Mouse (Mus musculus): ENCODE measurements around the gene Hes2. TPM values are rescaled to one million over a fixed set of nuclear protein-coding genes. Genes with fewer than 3 reads are reported as not detected.

Hes2 gene
- polyA plus RNA-seq, 1 experiment from 2014 or later, result 0.61 TPM

DNA sequence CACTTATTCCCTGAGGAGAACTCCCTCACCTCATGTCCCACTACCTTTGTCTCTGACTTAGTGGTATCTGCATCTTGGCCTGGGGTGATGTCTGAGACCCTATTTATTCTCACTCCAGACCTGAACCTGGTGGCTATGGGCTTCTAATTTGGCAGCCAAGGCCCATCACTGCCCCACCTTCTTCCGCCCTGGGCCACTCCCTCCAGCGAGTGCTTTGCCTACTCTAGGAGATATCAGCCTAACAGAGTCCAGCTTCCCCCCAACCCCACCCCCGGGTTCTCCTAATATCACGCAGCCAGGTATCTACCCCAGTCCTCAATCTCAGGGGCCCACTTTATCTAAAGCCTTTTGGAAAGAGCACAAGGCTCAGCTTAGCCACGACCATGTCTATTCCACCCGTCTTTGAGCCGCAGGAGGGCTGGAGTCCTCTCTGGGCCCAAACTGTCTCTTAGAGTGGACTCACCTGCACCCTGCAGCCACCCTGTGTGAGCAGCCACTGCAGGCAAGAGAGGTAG, 7.2 kb upstream of the Hes2 start:
- peaks cover 65% of the 10 kb centered on the region for H3K27me3 ChIP-seq
- WGBS, result 21% methylated on average over 7 of the region's 7 CpGs

DNA sequence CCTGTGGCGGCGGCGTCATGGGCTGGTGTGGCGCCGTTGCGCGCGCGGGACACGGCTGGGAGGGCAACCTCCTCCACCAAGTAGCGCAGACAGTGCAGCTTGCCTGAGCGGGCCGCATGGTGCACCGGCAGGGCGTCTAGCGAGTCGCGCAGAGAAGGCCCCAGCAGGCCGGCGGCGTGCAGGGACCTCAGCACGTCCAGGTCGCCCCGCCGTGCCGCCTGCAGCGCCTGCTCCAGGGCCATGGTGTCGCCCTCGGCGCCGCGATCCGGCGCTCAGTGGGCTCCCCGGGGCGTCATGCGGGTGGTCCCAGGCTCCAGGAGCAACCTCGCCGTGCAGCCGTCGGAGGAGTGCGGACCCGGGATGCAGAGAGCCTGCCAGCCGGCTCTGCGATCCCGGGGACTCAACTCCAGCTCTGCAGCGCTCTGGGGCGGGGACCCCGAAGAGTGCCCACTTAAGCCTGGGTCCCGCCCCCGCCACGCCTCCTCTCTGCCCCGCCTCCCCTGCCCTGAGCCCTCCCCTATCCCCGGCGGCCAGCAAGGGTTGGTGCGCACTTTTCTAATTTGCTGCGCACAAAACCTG, 6.6 kb upstream of the Hes2 start, which contains the start of gene Espn:
Espn (minus strand) TSS at position 406 of the 579 bp plus-strand sequence.
- Histone ChIP-seq H3K27ac (no peak within 1 kb of the TSS), H3K9ac (peak within 1 kb of the TSS; percentile 35; the same call in 1 of the 2 replicates), H3K36me3 (no peaks in the 10 kb centered on the region), H3K9me3 (no peaks in the 10 kb centered on the region), H3K27me3 (peaks cover 67% of the 10 kb centered on the region), H3K4me2 (peak within 1 kb of the TSS; percentile 80), H3K4me1 (peaks cover 5% of the 10 kb centered on the region; the same call in 1 of the 2 replicates), H3K4me3 (peak within 1 kb of the TSS; percentile 40)
- ATAC-seq (ENCODE audit: borderline replicate concordance, extremely low read depth, low FRiP score, low TSS enrichment), result peak; percentile 87
- WGBS, result 2% methylated on average over 50 of the region's 57 CpGs

More for the DNA sequence above, 7.2 kb upstream of the Hes2 start:
- H3K4me1 ChIP-seq, result peaks cover 5% of the 10 kb centered on the region; the same call in 1 of the 2 replicates
- H3K9me3 ChIP-seq, result no peaks in the 10 kb centered on the region
- H3K27ac ChIP-seq, result no peak overlapping the region
- H3K4me3 ChIP-seq, result peak overlapping the region; percentile 40
- peak overlapping the region; percentile 35; the same call in 1 of the 2 replicates for H3K9ac ChIP-seq
- ATAC-seq (ENCODE audit: borderline replicate concordance, extremely low read depth, low FRiP score, low TSS enrichment), result no peak
- no peaks in the 10 kb centered on the region for H3K36me3 ChIP-seq
- peak overlapping the region; percentile 80 for H3K4me2 ChIP-seq

DNA sequence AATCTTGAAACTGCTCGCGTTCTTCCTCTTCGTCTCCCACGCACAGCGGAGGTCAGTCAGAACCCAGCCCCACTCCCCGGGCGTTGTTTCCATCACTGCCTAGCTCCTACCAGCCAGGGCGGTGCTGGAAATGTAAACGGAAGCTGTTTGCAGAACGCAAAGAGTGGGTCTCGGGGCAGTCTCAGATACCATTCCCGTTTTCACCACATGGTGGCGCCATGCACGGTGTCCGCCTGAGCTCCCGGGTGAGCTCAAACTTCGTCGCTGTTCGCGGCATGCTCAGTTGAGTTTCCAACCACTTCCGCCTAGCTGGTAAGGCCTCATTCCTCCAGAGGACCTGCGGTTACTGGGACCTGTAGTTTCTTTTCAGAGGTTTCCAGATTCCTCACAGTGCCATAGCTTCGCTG, 4.9 kb upstream of the Hes2 start:
- H3K36me3 ChIP-seq, result no peaks in the 10 kb centered on the region
- peak overlapping the region; percentile 15 for H3K4me3 ChIP-seq
- H3K4me2 ChIP-seq, result peak overlapping the region; percentile 52
- no peaks in the 10 kb centered on the region for H3K9me3 ChIP-seq
- H3K9ac ChIP-seq, result no peak overlapping the region
- peak; percentile 19; the same call in 1 of the 2 replicates for ATAC-seq (ENCODE audit: borderline replicate concordance, extremely low read depth, low FRiP score, low TSS enrichment)
- peaks cover 13% of the 10 kb centered on the region for H3K4me1 ChIP-seq
- 2% methylated on average over 23 of the region's 23 CpGs for WGBS
- peaks cover 84% of the 10 kb centered on the region for H3K27me3 ChIP-seq
- no peak overlapping the region for H3K27ac ChIP-seq

GRCm38 (mm10) chr4:152155019-152155418, 3.6 kb upstream of the Hes2 start:
- Histone ChIP-seq H3K4me1 (peaks cover 14% of the 10 kb centered on the region), H3K9ac (no peak overlapping the region), H3K4me3 (no peak overlapping the region), H3K9me3 (no peaks in the 10 kb centered on the region), H3K27ac (no peak overlapping the region), H3K36me3 (no peaks in the 10 kb centered on the region), H3K4me2 (no peak overlapping the region), H3K27me3 (peaks cover 92% of the 10 kb centered on the region)
- WGBS, result 53% methylated on average over 4 of the region's 4 CpGs
- ATAC-seq (ENCODE audit: borderline replicate concordance, extremely low read depth, low FRiP score, low TSS enrichment), result no peak

GRCm38 (mm10) chr4:152157779-152158584, 685 bp upstream of the Hes2 start:
- no peaks in the 10 kb centered on the region for H3K36me3 ChIP-seq
- peak overlapping the region; percentile 23 for H3K4me3 ChIP-seq
- peaks cover 88% of the 10 kb centered on the region for H3K27me3 ChIP-seq
- 14% methylated on average over 21 of the region's 21 CpGs for WGBS
- no peaks in the 10 kb centered on the region for H3K9me3 ChIP-seq
- no peak for ATAC-seq (ENCODE audit: borderline replicate concordance, extremely low read depth, low FRiP score, low TSS enrichment)
- H3K27ac ChIP-seq, result no peak overlapping the region
- H3K4me1 ChIP-seq, result peaks cover 9% of the 10 kb centered on the region
- H3K9ac ChIP-seq, result no peak overlapping the region
- peak overlapping the region; percentile 43 for H3K4me2 ChIP-seq

DNA sequence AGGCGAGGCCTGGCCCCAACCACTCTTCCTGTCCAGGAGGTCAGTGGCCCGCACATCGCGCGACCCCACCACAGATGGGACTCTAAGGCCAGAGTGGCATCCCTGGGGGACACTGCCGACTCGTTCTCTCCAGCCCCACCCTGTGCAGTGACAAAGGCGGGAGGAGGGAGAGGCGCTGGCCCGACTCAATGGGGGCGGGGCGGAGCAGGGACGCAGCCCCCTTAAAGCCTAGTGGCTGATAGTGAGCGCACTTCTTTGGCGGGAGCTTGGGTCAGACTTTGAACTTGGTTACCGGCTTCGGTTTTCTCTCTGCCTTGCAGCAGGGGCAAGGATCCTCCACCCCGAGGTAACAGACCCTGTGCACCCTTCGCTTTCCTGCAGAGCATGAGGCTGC, 615 bp downstream of the Hes2 start:
- H3K4me3 ChIP-seq, result peak overlapping the region; percentile 23; the same call in 1 of the 2 replicates
- no peaks in the 10 kb centered on the region for H3K9me3 ChIP-seq
- H3K4me2 ChIP-seq, result peak overlapping the region; percentile 43
- H3K27me3 ChIP-seq, result peaks cover 82% of the 10 kb centered on the region
- H3K4me1 ChIP-seq, result peaks cover 9% of the 10 kb centered on the region
- ATAC-seq (ENCODE audit: borderline replicate concordance, extremely low read depth, low FRiP score, low TSS enrichment), result no peak
- 2% methylated on average over 19 of the region's 19 CpGs for WGBS
- H3K36me3 ChIP-seq, result no peaks in the 10 kb centered on the region
- no peak overlapping the region for H3K27ac ChIP-seq
- H3K9ac ChIP-seq, result no peak overlapping the region

DNA sequence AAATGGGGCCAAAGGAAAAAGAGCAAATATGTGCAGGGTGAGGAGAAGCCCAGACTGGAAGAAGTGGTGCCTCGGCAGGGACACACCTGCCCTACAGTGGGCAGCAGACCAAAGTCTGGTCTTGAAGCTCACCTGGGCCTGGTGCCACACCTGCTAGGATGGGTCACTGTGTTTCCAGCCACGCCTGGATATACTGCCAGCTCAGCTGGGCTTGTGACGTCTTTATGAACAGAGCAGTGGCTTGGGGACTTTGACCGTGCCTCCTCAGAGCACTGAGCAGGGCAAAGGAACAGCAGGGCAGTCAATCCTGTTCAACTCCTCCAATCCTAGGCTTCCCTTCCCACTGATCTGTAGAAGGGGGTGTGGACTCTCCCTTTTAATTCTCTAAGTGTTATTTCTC, 2.1 kb downstream of the Hes2 start:
- Histone ChIP-seq H3K27me3 (peaks cover 75% of the 10 kb centered on the region), H3K9me3 (no peaks in the 10 kb centered on the region), H3K4me2 (no peak overlapping the region), H3K4me3 (no peak overlapping the region), H3K4me1 (peaks cover 9% of the 10 kb centered on the region), H3K36me3 (no peaks in the 10 kb centered on the region), H3K9ac (no peak overlapping the region), H3K27ac (no peak overlapping the region)
- 39% methylated on average over 4 of the region's 4 CpGs for WGBS
- no peak for ATAC-seq (ENCODE audit: borderline replicate concordance, extremely low read depth, low FRiP score, low TSS enrichment)

GRCm38 (mm10) chr4:152161601-152162000, 2.9 kb downstream of the Hes2 start:
- H3K27me3 ChIP-seq, result peaks cover 70% of the 10 kb centered on the region
- no peaks in the 10 kb centered on the region for H3K9me3 ChIP-seq
- no peak overlapping the region for H3K4me3 ChIP-seq
- ATAC-seq (ENCODE audit: borderline replicate concordance, extremely low read depth, low FRiP score, low TSS enrichment), result no peak
- H3K36me3 ChIP-seq, result no peaks in the 10 kb centered on the region
- H3K9ac ChIP-seq, result no peak overlapping the region
- H3K4me2 ChIP-seq, result no peak overlapping the region
- no peak overlapping the region for H3K27ac ChIP-seq
- 69% methylated on average over 6 of the region's 6 CpGs for WGBS
- peaks cover 9% of the 10 kb centered on the region for H3K4me1 ChIP-seq

DNA sequence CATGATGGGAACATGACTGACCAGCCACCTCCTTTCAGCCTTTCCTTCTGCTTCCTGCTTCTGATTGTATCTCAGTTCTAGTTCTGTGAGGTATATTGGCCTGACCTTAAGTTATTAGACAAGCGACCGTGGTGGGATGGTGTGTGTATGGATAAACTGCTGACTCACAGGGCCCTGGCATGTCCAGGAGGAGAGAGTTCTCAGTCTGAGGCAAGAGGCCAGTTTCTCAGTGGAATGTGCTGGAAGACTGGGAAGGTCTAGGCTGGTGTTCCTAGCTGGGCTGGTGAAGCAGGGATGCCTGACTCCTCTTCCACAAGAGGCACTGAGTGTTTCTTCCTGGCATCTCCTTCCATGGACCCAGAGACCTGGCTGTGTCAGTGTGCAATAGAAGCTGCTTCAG, 4.1 kb downstream of the Hes2 start:
- WGBS, result 74% methylated on average over 2 of the region's 2 CpGs
- Histone ChIP-seq H3K4me1 (peaks cover 9% of the 10 kb centered on the region), H3K36me3 (no peaks in the 10 kb centered on the region), H3K27me3 (peaks cover 62% of the 10 kb centered on the region), H3K4me2 (no peak overlapping the region), H3K27ac (no peak overlapping the region), H3K9ac (no peak overlapping the region), H3K4me3 (no peak overlapping the region), H3K9me3 (no peaks in the 10 kb centered on the region)
- ATAC-seq (ENCODE audit: borderline replicate concordance, extremely low read depth, low FRiP score, low TSS enrichment), result no peak

GRCm38 (mm10) chr4:152165036-152165931, 6.6 kb downstream of the Hes2 start:
- no peak overlapping the region for H3K4me2 ChIP-seq

GRCm38 (mm10) chr4:152168052-152168451, 9.4 kb downstream of the Hes2 start:
- H3K36me3 ChIP-seq, result no peaks in the 10 kb centered on the region
- H3K27ac ChIP-seq, result peak overlapping the region; percentile 66
- H3K4me1 ChIP-seq, result 0 out of 2 replicates have a peak, but pooled peaks cover 6% of the 10 kb centered on the region
- 39% methylated on average over 8 of the region's 8 CpGs for WGBS
- no peaks in the 10 kb centered on the region for H3K9me3 ChIP-seq
- no peak overlapping the region for H3K4me3 ChIP-seq
- H3K9ac ChIP-seq, result no peak overlapping the region
- ATAC-seq (ENCODE audit: borderline replicate concordance, extremely low read depth, low FRiP score, low TSS enrichment), result no peak; the same call in 1 of the 2 replicates
- no peak overlapping the region for H3K4me2 ChIP-seq
- peaks cover 13% of the 10 kb centered on the region; the same call in 1 of the 2 replicates for H3K27me3 ChIP-seq

More at GRCm38 (mm10) chr4:152165036-152165931, 6.6 kb downstream of the Hes2 start:
- Histone ChIP-seq H3K9me3 (no peaks in the 10 kb centered on the region), H3K9ac (no peak overlapping the region), H3K4me3 (no peak overlapping the region), H3K36me3 (no peaks in the 10 kb centered on the region), H3K4me1 (0 out of 2 replicates have a peak, but pooled peaks cover 6% of the 10 kb centered on the region), H3K27me3 (peaks cover 37% of the 10 kb centered on the region), H3K27ac (no peak overlapping the region)
- WGBS, result 24% methylated on average over 22 of the region's 22 CpGs
- ATAC-seq (ENCODE audit: borderline replicate concordance, extremely low read depth, low FRiP score, low TSS enrichment), result no peak

Measured in lung, embryonic 15.5 days (tissue).